Mouse (Mus musculus) CH12.LX (cell line): ENCODE results near the gene Cfap77.

Experiments
- CTCF ChIP-seq, 2 experiments: IDR thresholded peaks in 1 of 2; conservative IDR thresholded peaks in 1 of 2; 2 replicates each; pipeline ENCODE4 v1.5.1; 2011 to 2012; ENCODE audit warnings: low read depth in 2 of 2, low read length in 2 of 2, improper control_type of control experiment in 1 of 2, inconsistent platforms in 1 of 2, mild to moderate bottlenecking in 1 of 2, moderate library complexity in 1 of 2
- ELF1 ChIP-seq: IDR thresholded peaks from 2 replicates; pipeline ENCODE4 v1.6.1; 2014; ENCODE audit warnings: low read depth, mild to moderate bottlenecking, inconsistent platforms, low read length, improper control_type of control experiment
- EP300 ChIP-seq: IDR thresholded peaks from 2 replicates; pipeline ENCODE4 v1.6.1; 2011; ENCODE audit warnings: low read length, improper control_type of control experiment
- ETS1 ChIP-seq: conservative IDR thresholded peaks from 2 replicates; pipeline ENCODE4 v1.6.1; 2012; ENCODE audit warnings: low read depth, mild to moderate bottlenecking, inconsistent platforms, low read length, improper control_type of control experiment, moderate library complexity
- MAFK ChIP-seq: IDR thresholded peaks from 2 replicates; pipeline ENCODE4 v1.6.1; 2011; ENCODE audit warnings: low read length, improper control_type of control experiment; ENCODE audit not compliant: insufficient replicate concordance
- MXI1 ChIP-seq: IDR thresholded peaks from 2 replicates; pipeline ENCODE4 v1.6.1; 2011; ENCODE audit warnings: mild to moderate bottlenecking, low read depth, low read length, improper control_type of control experiment
- POLR2A ChIP-seq: IDR thresholded peaks from 2 replicates; pipeline ENCODE4 v1.6.1; 2011; ENCODE audit warnings: low read depth, mild to moderate bottlenecking, improper control_type of control experiment, low read length
- POLR2AphosphoS2 ChIP-seq: IDR thresholded peaks from 2 replicates; pipeline ENCODE4 v1.6.1; 2011; ENCODE audit warnings: low read depth, low read length, improper control_type of control experiment
- RAD21 ChIP-seq: IDR thresholded peaks from 2 replicates; pipeline ENCODE4 v1.6.1; 2011; ENCODE audit warnings: low read depth, mild to moderate bottlenecking, low read length, improper control_type of control experiment, moderate library complexity
- USF2 ChIP-seq: conservative IDR thresholded peaks from 2 replicates; pipeline ENCODE4 v1.6.1; 2011; ENCODE audit warnings: low read depth, low read length, improper control_type of control experiment
- ZC3H11A ChIP-seq: IDR thresholded peaks from 2 replicates; pipeline ENCODE4 v1.6.1; 2012; ENCODE audit warnings: low read depth, mild to moderate bottlenecking, inconsistent platforms, low read length, improper control_type of control experiment

DNA sequence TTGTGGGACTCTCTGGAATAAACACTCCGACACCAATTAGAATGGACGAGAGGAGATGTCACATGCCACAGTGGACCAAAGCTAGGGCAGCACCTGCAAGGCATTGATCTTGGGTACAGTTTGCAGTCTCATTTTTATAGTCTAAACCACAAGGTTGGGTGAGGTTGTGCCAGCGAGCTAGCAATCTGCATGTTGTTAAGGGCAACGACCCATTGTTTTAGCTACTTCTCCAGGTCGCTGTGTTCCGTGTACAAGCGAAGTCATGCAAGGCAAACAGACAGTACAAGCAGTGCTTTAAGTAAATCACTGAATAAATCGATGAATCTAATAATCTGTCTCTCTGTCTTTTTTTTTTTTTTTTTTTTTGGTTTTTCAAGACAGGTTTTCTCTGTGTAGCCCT is 40.8 kb upstream of the Cfap77 start:
- TF ChIP-seq RAD21 (no peak), EP300 (no peak), ELF1 (no peak), ETS1 (no peak), USF2 (no peak), MXI1 (no peak), POLR2AphosphoS2 (no peak), POLR2A (no peak), MAFK (no peak), ZC3H11A (no peak), CTCF (conservative IDR thresholded peaks at IDR 0.05 in 1 of 2, IDR thresholded peaks at IDR 0.05 in 1 of 2; ENCODE audit: low read depth in 2 of 2, low read length in 2 of 2) (no peak)
